Mouse (Mus musculus) ES-E14 (cell line): ENCODE data around the gene Tmem132b. TPM values are rescaled to one million over a fixed set of nuclear protein-coding genes. Genes with fewer than 3 reads are reported as not detected.

ENCODE experiments used
- DNase-seq: peaks from one replicate; pipeline ENCODE4 v3.0.0-alpha.2; 2013; ENCODE audit warnings: low read depth, low spot score
- H3K27ac ChIP-seq: 2 replicates; pipeline ENCODE4 v1.5.1; 2012; ENCODE audit warnings: low read depth, mild to moderate bottlenecking, low read length, moderate library complexity, mixed read lengths; ENCODE audit not compliant: poor library complexity, insufficient read depth, severe bottlenecking
- H3K36me3 ChIP-seq: 2 replicates; pipeline ENCODE4 v1.6.1; 2012; ENCODE audit warnings: mild to moderate bottlenecking, low read length, moderate library complexity, mixed read lengths; ENCODE audit not compliant: control insufficient read depth, poor library complexity, insufficient read depth, severe bottlenecking
- H3K4me1 ChIP-seq, 2 experiments: fragments of 150-350 bp in 1 of 2; sonication (generic) in 1 of 2; 2 replicates each; pipeline ENCODE4 v1.6.1; 2012; ENCODE audit warnings: low read length in 2 of 2, mild to moderate bottlenecking in 1 of 2, mixed read lengths in 1 of 2; ENCODE audit not compliant: control insufficient read depth in 2 of 2, insufficient read depth in 2 of 2, poor library complexity in 1 of 2
- H3K4me3 ChIP-seq, 2 experiments: fragments of 150-350 bp in 1 of 2; sonication (generic) in 1 of 2; 2 replicates each; pipeline ENCODE4 v1.5.1; 2012; ENCODE audit warnings: low read length in 2 of 2, low read depth in 1 of 2, mild to moderate bottlenecking in 1 of 2, mixed read lengths in 1 of 2; ENCODE audit not compliant: insufficient read depth in 1 of 2, poor library complexity in 1 of 2, severe bottlenecking in 1 of 2
- H3K9ac ChIP-seq: 2 replicates; pipeline ENCODE4 v1.6.1; 2012; ENCODE audit warnings: low read depth, mild to moderate bottlenecking, low read length, mixed read lengths; ENCODE audit not compliant: poor library complexity, insufficient read depth, severe bottlenecking
- H3K9me3 ChIP-seq: fragments of 150-350 bp; sonication (generic); 2 replicates; pipeline ENCODE4 v1.6.1; 2012; ENCODE audit warnings: low read depth, mild to moderate bottlenecking, low read length; ENCODE audit not compliant: control insufficient read depth, insufficient read depth
- CHD2 ChIP-seq: IDR thresholded peaks from 2 replicates; pipeline ENCODE4 v1.6.1; 2014; ENCODE audit warnings: mild to moderate bottlenecking, low read depth, low read length, inconsistent platforms
- HCFC1 ChIP-seq: IDR thresholded peaks from 2 replicates; pipeline ENCODE4 v1.6.1; 2012; ENCODE audit warnings: low read length, inconsistent platforms, borderline replicate concordance; ENCODE audit not compliant: insufficient read depth
- MAFK ChIP-seq: IDR thresholded peaks from 2 replicates; pipeline ENCODE4 v1.6.1; 2014; ENCODE audit warnings: mild to moderate bottlenecking, low read depth, low read length, inconsistent platforms; ENCODE audit not compliant: insufficient read depth
- ZC3H11A ChIP-seq: IDR thresholded peaks from 2 replicates; pipeline ENCODE4 v1.6.1; 2012; ENCODE audit warnings: low read depth, mild to moderate bottlenecking, inconsistent platforms, low read length, borderline replicate concordance
- ZNF384 ChIP-seq: IDR thresholded peaks from 2 replicates; pipeline ENCODE4 v1.6.1; 2012; ENCODE audit warnings: low read depth, low read length, inconsistent platforms
- in situ Hi-C, 2 experiments: fragments of 600-800 bp; cut with MboI; formaldehyde crosslinking; loops; one replicate each; pipeline ENCODE4 v1.15.1; 2025; ENCODE audit warnings: low sequenced_read_pairs in 2 of 2, inconsistent platforms in 1 of 2; ENCODE audit not compliant: unreplicated experiment in 2 of 2
- total RNA-seq: library from RNA; depleted of rRNA; stranded (reverse); fragments of 300-350 nt; gene quantifications from 2 replicates; pipeline ENCODE4 v1.2.3, GENCODE M21; 2012

Gene Tmem132b
- total RNA-seq, 1 experiment = 0.13 TPM

DNA sequence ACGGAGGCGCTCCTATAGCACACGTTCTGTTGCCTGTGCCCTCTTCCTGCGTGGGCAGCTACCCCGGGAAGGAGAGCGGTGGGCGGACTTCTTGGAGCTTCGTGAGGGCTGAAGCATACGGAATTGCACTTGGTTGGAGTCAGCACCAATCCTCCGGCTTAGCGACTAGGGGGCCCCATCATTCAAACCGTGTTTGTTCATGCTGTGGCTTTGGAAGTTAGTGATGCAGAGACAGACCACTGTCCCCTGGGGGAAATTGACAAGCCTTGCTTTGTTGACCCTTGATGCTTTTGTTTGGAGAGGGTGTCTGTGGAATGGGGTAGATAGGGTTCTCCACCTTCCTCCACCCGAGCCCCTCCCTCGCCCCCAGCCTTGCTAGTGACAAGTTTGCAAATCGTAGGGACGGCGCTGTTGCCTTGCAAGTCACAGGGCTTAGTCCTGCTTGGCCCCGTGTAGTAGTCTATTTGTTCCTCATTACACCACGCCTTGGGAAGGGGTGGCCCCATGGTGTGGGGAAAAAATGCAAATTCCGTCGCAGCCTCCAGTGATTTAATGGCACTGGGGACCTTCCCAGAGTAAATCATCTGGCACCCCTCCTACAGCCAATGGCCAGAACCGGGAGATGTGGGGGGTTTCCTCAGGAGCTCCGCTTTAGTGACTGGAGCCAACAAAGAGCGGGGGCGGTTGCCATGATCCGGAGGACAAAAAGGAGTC lies 3.2 kb downstream of the Tmem132b start:
- DNase-seq = no peak
- Histone ChIP-seq H3K4me3 (no peak overlapping the region), H3K9me3 (no peaks in the 10 kb centered on the region), H3K9ac (no peak overlapping the region), H3K36me3 (no peaks in the 10 kb centered on the region), H3K4me1 (peaks cover 0 to 9% of the 10 kb centered on the region in 2 experiments; a peak in 2 of 4 replicates), H3K27ac (no peak overlapping the region)
- TF ChIP-seq ZNF384 (no peak), ZC3H11A (no peak), HCFC1 (no peak), MAFK (no peak), CHD2 (no peak)
- in situ Hi-C loops = no loop called here

- no peaks in the 10 kb centered on the region for H3K9me3 ChIP-seq
- in situ Hi-C loops = no loop called here
- peaks cover 1 to 4% of the 10 kb centered on the region in 2 experiments; a peak in 2 of 4 replicates for H3K4me1 ChIP-seq
- no peaks in the 10 kb centered on the region for H3K36me3 ChIP-seq
- no peak for TF ChIP-seq MAFK
- no peak for TF ChIP-seq CHD2
- no peak for TF ChIP-seq HCFC1
- no peak for TF ChIP-seq ZC3H11A
- no peak for TF ChIP-seq ZNF384
- no peak overlapping the region for H3K9ac ChIP-seq
- H3K4me3 ChIP-seq = no peak overlapping the region
- H3K27ac ChIP-seq = no peak overlapping the region
- no peak for DNase-seq
Observed at GRCm38 (mm10) chr5:125545090-125545489, 13.5 kb downstream of the Tmem132b start.

GRCm38 (mm10) chr5:125546293-125546692 lies 14.7 kb downstream of the Tmem132b start:
- H3K36me3 ChIP-seq = no peaks in the 10 kb centered on the region
- no peak overlapping the region for H3K9ac ChIP-seq
- in situ Hi-C loops = no loop called here
- no peak for DNase-seq
- H3K4me1 ChIP-seq = peaks cover 1 to 4% of the 10 kb centered on the region in 2 experiments; a peak in 2 of 4 replicates
- TF ChIP-seq ZC3H11A = no peak
- TF ChIP-seq HCFC1 = no peak
- no peak for TF ChIP-seq CHD2
- no peak for TF ChIP-seq ZNF384
- no peak for TF ChIP-seq MAFK
- H3K27ac ChIP-seq = no peak overlapping the region
- H3K4me3 ChIP-seq = peak overlapping the region; percentile 0 to 21
- no peaks in the 10 kb centered on the region for H3K9me3 ChIP-seq

GRCm38 (mm10) chr5:125549750-125550489 lies 18.3 kb downstream of the Tmem132b start:
- TF ChIP-seq MAFK = no peak
- TF ChIP-seq CHD2 = no peak
- TF ChIP-seq ZNF384 = peak; percentile 38; the same call in 1 of the 2 replicates
- TF ChIP-seq ZC3H11A = no peak
- no peaks in the 10 kb centered on the region for H3K36me3 ChIP-seq
- H3K9ac ChIP-seq = no peak overlapping the region
- in situ Hi-C loops = no loop called here
- H3K4me3 ChIP-seq = no peak overlapping the region
- H3K9me3 ChIP-seq = no peaks in the 10 kb centered on the region
- peaks cover 1 to 4% of the 10 kb centered on the region in 2 experiments; a peak in 2 of 4 replicates for H3K4me1 ChIP-seq
- DNase-seq = no peak
- no peak overlapping the region for H3K27ac ChIP-seq
